Mouse (Mus musculus) cerebellum, adult 2 months (tissue): Measurements from ENCODE around the gene Ano2.

Source experiments
- CTCF ChIP-seq: fragments of 200-500 bp; IDR thresholded peaks from 2 replicates; pipeline ENCODE4 v1.5.1; 2011; ENCODE audit warnings: low read depth, mild to moderate bottlenecking, control low read depth, low read length, moderate library complexity, borderline replicate concordance; ENCODE audit not compliant: insufficient read depth
- POLR2A ChIP-seq: fragments of 200-500 bp; IDR thresholded peaks from 2 replicates; pipeline ENCODE4 v1.6.1; 2011; ENCODE audit warnings: low read length, control low read depth, borderline replicate concordance; ENCODE audit not compliant: insufficient read depth

- no peak for TF ChIP-seq CTCF
- TF ChIP-seq POLR2A = no peak
Observed at GRCm38 (mm10) chr6:125678492-125678891, 11.7 kb upstream of the Ano2 start.
